Mouse (Mus musculus) hindbrain, embryonic 15.5 days (tissue): ENCODE measurements around the gene Plxna2. TPM values are rescaled to one million over a fixed set of nuclear protein-coding genes. Genes with fewer than 3 reads are reported as not detected.

Source experiments
- ATAC-seq: fragments of 200-750 bp; cut with Nextera tagmentation; 2 replicates; pipeline ENCODE4 v1.8.0; 2017; ENCODE audit warnings: low read depth, moderate number of reproducible peaks, moderate TSS enrichment; ENCODE audit not compliant: low FRiP score
- H3K27ac ChIP-seq: fragments of 300-500 bp; sonication (generic); replicated peaks from 2 replicates; pipeline ENCODE4 v1.5.1; 2015; ENCODE audit warnings: mild to moderate bottlenecking, inconsistent platforms
- H3K27me3 ChIP-seq: fragments of 300-500 bp; sonication (generic); 2 replicates; pipeline ENCODE4 v1.6.1; 2015; ENCODE audit warnings: control low read depth, inconsistent platforms
- H3K36me3 ChIP-seq: fragments of 300-500 bp; sonication (generic); 2 replicates; pipeline ENCODE4 v1.6.1; 2015; ENCODE audit warnings: control low read depth, inconsistent platforms
- H3K4me1 ChIP-seq: fragments of 300-500 bp; sonication (generic); replicated peaks from 2 replicates; pipeline ENCODE4 v1.6.1; 2015; ENCODE audit warnings: control low read depth, inconsistent platforms
- H3K4me2 ChIP-seq: fragments of 300-500 bp; sonication (generic); 2 replicates; pipeline ENCODE4 v1.6.1; 2015; ENCODE audit warnings: moderate library complexity, mild to moderate bottlenecking, inconsistent platforms
- H3K4me3 ChIP-seq: fragments of 300-500 bp; sonication (generic); 2 replicates; pipeline ENCODE4 v1.5.1; 2015; ENCODE audit warnings: mild to moderate bottlenecking, inconsistent platforms
- H3K9ac ChIP-seq: fragments of 300-500 bp; sonication (generic); 2 replicates; pipeline ENCODE4 v1.6.1; 2015; ENCODE audit warnings: inconsistent platforms
- H3K9me3 ChIP-seq: fragments of 300-500 bp; sonication (generic); 2 replicates; pipeline ENCODE4 v1.6.1; 2016; ENCODE audit warnings: control low read depth, inconsistent platforms
- WGBS: fragments of 180-500 bp; shearing (Covaris S2); methylation state at CpG from one replicate; pipeline ENCODE4 v1.1.7; 2015; 5-methylcytosine and 5-hydroxymethylcytosine counted together
- polyA plus RNA-seq: library from polyadenylated mRNA; unstranded; fragments of >200 nt; fragmentation: Nextera tagmentation; extraction: Ambion mirVana; gene quantifications from 2 replicates; pipeline ENCODE4 v1.2.1, GENCODE M21; 2015

Plxna2 gene
- polyA plus RNA-seq = 30.7 and 32.8 TPM in 2 replicates

- no peaks in the 10 kb centered on the region for H3K9me3 ChIP-seq
- peak within 1 kb of the TSS; percentile 94 for H3K27ac ChIP-seq
- peak within 1 kb of the TSS; percentile 91 for H3K9ac ChIP-seq
- 91% methylated on average over 2 of the region's 2 CpGs for WGBS
- H3K4me3 ChIP-seq = peak within 1 kb of the TSS; percentile 99
- no peak for ATAC-seq
- no peaks in the 10 kb centered on the region for H3K36me3 ChIP-seq
- H3K27me3 ChIP-seq = no peaks in the 10 kb centered on the region
- H3K4me1 ChIP-seq = peaks cover 42% of the 10 kb centered on the region
- peak within 1 kb of the TSS; percentile 76 for H3K4me2 ChIP-seq
These were observed at the start of gene Plxna2 for GRCm38 (mm10) chr1:194617918-194618317. Gene Plxna2, plus strand, starts transcription at chr1:194618218.

- no peak for ATAC-seq
- H3K36me3 ChIP-seq = no peaks in the 10 kb centered on the region
- H3K4me2 ChIP-seq = no peak overlapping the region
- H3K4me1 ChIP-seq = no peaks in the 10 kb centered on the region
- no peak overlapping the region for H3K9ac ChIP-seq
- 0 out of 2 replicates have a peak overlapping the region, but pooled peaks have one; percentile 20 for H3K27ac ChIP-seq
- no peaks in the 10 kb centered on the region for H3K27me3 ChIP-seq
- 62% methylated on average over 3 of the region's 3 CpGs for WGBS
- H3K4me3 ChIP-seq = no peak overlapping the region
- H3K9me3 ChIP-seq = no peaks in the 10 kb centered on the region
These were observed 44.1 kb upstream of the Plxna2 start for GRCm38 (mm10) chr1:194573870-194574269.

DNA sequence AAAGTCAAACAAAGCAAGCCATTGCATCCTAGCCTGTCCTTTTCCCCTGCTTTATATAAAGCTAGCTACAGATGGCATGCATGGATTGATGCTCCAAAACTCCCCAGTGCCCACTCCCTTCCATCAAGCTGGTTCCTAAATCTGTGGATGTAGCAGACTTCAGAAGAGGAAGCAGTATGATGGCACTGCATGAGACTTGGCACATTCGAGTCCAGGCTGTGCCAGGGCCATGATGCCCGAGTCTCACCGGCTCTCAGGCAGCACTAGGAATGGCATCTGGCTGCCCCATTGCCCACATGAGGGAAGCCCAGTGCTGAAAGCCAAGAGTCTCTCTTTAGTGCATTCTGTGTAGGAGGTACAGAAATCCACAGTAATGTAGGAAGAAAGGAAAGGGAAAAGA is 39.7 kb upstream of the Plxna2 start:
- H3K27me3 ChIP-seq = no peaks in the 10 kb centered on the region

DNA sequence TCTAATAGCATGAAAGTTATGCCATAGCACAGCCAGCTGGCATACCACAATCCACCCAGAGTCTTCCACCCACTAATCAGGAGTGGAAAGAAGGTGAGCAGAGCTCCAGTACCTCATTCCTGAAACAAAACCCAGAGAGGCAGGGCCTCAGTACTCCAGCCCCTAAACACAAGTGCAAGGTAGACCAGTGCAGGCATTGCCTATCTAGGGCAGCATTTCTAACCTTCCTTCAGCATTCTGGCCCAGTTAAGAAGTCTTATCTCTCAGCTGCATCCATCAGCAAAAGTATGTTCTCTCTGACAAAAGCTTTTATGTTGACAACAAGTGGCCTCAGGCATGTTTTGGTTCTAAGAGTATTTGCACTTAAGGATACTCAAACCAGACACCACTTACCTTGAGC is 37.5 kb upstream of the Plxna2 start:
- Histone ChIP-seq H3K4me2 (no peak overlapping the region), H3K4me1 (no peaks in the 10 kb centered on the region), H3K27me3 (no peaks in the 10 kb centered on the region), H3K4me3 (no peak overlapping the region), H3K27ac (no peak overlapping the region), H3K9ac (no peak overlapping the region), H3K9me3 (no peaks in the 10 kb centered on the region), H3K36me3 (no peaks in the 10 kb centered on the region)
- ATAC-seq = no peak

More for the DNA sequence above, 39.7 kb upstream of the Plxna2 start:
- no peak overlapping the region for H3K4me3 ChIP-seq
- peak; percentile 79; the same call in 1 of the 2 replicates for ATAC-seq
- H3K9me3 ChIP-seq = no peaks in the 10 kb centered on the region
- 49% methylated on average over 3 of the region's 3 CpGs for WGBS
- no peaks in the 10 kb centered on the region for H3K4me1 ChIP-seq
- no peak overlapping the region for H3K4me2 ChIP-seq
- no peaks in the 10 kb centered on the region for H3K36me3 ChIP-seq
- H3K9ac ChIP-seq = no peak overlapping the region
- H3K27ac ChIP-seq = 0 out of 2 replicates have a peak overlapping the region, but pooled peaks have one; percentile 16

DNA sequence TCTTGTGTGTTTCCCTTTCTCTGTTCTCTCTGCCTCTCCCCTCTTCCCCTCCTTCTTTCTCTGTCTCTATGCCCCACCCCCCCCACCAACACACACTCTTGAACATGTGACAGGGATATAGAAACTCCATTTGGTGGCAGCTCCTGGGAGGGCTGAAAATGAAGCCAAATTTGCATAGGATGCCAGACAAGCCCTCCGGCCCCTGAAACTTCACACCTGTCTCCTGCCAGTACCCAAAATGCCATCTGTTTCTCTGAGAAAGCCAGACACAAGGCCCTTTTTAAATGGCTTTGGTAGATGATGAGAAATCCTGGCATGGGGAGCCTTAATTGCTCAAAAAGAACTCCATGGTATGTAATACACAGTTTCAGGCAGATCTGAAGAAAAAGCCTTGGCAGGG is 31.3 kb upstream of the Plxna2 start:
- Histone ChIP-seq H3K4me1 (peaks cover 18% of the 10 kb centered on the region), H3K27ac (no peak overlapping the region), H3K4me3 (no peak overlapping the region), H3K36me3 (no peaks in the 10 kb centered on the region), H3K4me2 (no peak overlapping the region), H3K9me3 (no peaks in the 10 kb centered on the region), H3K9ac (no peak overlapping the region), H3K27me3 (no peaks in the 10 kb centered on the region)
- ATAC-seq = peak; percentile 62; the same call in 1 of the 2 replicates
- WGBS = 65% methylated on average over 1 of the region's 1 CpGs

GRCm38 (mm10) chr1:194587532-194587931 is 30.5 kb upstream of the Plxna2 start:
- Histone ChIP-seq H3K4me2 (no peak overlapping the region), H3K27ac (no peak overlapping the region), H3K4me3 (no peak overlapping the region), H3K36me3 (no peaks in the 10 kb centered on the region), H3K4me1 (peaks cover 18% of the 10 kb centered on the region), H3K27me3 (no peaks in the 10 kb centered on the region), H3K9ac (no peak overlapping the region), H3K9me3 (no peaks in the 10 kb centered on the region)
- ATAC-seq = peak; percentile 68; the same call in 1 of the 2 replicates

DNA sequence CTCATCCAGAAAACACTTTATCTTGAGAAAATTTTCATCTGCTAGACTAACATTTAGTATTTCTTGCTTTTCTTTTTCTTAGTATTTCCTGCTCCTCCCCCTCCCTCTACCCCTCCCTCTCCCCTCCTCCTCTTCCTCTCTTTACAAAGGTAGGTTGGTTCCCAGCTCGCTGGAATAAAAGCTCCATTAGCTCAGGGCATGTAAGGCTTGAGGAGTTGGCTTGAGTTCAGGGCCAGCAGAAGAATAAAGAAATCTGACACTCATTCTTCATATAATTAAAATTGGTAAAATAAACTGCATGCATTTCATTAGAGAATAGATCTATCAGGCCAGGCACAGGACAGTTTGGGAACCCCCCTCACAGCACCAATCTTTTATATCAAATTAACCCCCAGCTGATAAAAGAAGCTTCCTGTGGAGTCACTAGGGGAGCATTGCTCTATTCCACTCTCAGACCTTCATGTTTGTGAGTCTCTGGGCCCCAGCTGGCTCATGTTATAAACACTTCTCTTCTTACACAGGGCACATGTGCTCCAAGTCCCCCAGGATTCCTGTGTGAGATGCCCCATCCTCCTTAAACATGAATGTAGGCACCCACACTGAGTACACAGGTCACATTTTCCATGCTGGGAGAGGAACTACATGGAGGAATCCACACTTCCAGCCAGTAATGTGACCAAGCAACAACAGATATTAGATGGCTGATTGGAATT is 29.9 kb upstream of the Plxna2 start:
- H3K36me3 ChIP-seq = no peaks in the 10 kb centered on the region
- H3K9ac ChIP-seq = no peak overlapping the region
- no peak overlapping the region for H3K4me2 ChIP-seq
- H3K27me3 ChIP-seq = no peaks in the 10 kb centered on the region
- H3K4me3 ChIP-seq = no peak overlapping the region
- H3K9me3 ChIP-seq = no peaks in the 10 kb centered on the region
- H3K27ac ChIP-seq = peak overlapping the region; percentile 55; the same call in 1 of the 2 replicates
- H3K4me1 ChIP-seq = peaks cover 18% of the 10 kb centered on the region
- 19% methylated on average over 1 of the region's 1 CpGs for WGBS
- ATAC-seq = no peak

- H3K4me3 ChIP-seq = no peak overlapping the region
- peak; percentile 67 for ATAC-seq
- H3K9ac ChIP-seq = no peak overlapping the region
- H3K4me2 ChIP-seq = no peak overlapping the region
- 31% methylated on average over 1 of the region's 1 CpGs for WGBS
- H3K27me3 ChIP-seq = no peaks in the 10 kb centered on the region
- no peak overlapping the region; the same call in 1 of the 2 replicates for H3K27ac ChIP-seq
- no peaks in the 10 kb centered on the region for H3K9me3 ChIP-seq
- H3K4me1 ChIP-seq = peaks cover 18% of the 10 kb centered on the region
- no peaks in the 10 kb centered on the region for H3K36me3 ChIP-seq
These were observed 29.1 kb upstream of the Plxna2 start for GRCm38 (mm10) chr1:194588711-194589451.

DNA sequence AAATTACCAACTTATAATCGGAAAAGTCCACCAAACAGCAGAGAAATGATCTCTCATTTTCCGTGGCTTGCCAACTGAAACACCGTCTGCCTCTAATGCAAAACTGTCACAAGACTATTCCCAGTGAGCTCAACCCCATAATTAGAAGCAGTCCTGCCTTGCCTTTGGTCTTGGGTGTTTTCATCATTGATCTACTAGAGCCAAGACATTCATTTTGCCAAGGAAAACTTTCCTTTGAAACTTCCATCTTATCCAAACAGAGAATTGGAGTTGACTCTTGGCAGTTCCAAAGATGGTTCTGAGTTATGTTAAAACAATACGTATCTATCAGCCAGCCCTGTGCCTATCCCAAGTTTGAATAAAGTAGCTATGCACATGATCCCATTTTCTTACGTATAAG is 24.9 kb upstream of the Plxna2 start:
- no peaks in the 10 kb centered on the region for H3K36me3 ChIP-seq
- H3K27me3 ChIP-seq = no peaks in the 10 kb centered on the region
- no peak overlapping the region for H3K9ac ChIP-seq
- H3K27ac ChIP-seq = no peak overlapping the region
- H3K4me1 ChIP-seq = peaks cover 15% of the 10 kb centered on the region
- no peak for ATAC-seq
- 75% methylated on average over 5 of the region's 5 CpGs for WGBS
- H3K4me3 ChIP-seq = no peak overlapping the region
- H3K9me3 ChIP-seq = no peaks in the 10 kb centered on the region
- no peak overlapping the region for H3K4me2 ChIP-seq

DNA sequence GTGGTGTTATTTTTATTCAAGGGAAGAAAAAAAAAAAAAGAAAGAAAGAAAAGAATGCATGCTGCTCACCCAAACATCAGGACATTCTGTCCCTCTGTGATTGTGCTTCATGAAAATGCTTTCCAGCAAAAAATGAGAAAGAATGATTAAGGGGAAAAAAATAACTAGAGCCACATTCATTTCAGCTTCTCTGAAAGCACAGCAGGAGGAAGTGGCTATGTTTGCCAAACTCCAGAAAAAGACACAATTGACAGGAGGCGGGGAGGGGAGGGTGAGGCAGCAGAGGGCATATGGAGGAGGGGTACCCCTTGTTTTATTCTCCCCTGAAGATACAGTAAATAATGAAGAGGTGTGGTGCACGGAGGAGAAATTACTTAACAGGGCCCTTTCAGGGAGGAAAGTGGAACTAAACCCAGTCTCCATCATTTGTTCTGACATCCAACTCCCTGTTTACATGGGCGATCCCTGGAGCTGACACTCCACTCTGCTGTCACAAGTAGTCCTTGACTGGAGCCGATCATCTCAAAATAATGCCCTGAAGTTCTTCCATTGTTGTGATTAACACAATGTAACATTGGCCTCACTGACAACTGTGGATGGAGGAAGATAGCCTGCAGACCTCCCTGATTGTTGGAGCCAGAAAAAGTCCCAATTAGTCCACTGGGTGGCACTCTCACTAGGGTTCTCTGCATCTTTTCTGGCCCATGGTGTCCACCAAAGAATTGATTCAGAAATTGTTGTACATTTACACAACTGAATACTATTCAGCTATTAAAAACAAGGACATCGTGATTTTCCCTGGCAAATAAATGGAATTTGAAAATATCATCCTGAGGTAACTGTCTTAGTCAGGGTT is 10.4 kb upstream of the Plxna2 start:
- H3K36me3 ChIP-seq = no peaks in the 10 kb centered on the region
- H3K4me2 ChIP-seq = no peak overlapping the region
- H3K4me1 ChIP-seq = no peaks in the 10 kb centered on the region
- no peak overlapping the region for H3K4me3 ChIP-seq
- WGBS = 59% methylated on average over 5 of the region's 5 CpGs
- no peak for ATAC-seq
- no peak overlapping the region for H3K9ac ChIP-seq
- H3K9me3 ChIP-seq = no peaks in the 10 kb centered on the region
- H3K27me3 ChIP-seq = no peaks in the 10 kb centered on the region
- no peak overlapping the region for H3K27ac ChIP-seq

DNA sequence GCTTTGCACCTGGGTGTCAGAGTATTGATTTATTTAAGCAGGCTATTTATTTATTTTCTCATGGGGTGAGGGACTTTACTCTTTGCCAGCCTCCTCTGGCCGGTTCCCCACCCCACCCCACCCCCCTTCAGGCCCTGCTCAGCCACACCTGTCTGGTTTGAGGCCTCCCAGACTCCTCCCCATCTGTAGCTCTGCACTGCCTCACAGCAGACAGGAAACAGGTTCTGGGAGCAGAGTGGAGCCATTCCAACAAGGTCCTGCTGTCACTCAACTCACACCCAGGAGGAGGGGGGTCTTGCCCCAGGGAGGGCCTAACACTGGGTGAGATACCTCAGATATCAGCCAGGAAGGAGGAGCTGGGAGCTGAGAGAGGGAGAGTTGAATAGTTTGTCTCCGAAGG is 7.5 kb upstream of the Plxna2 start:
- Histone ChIP-seq H3K4me1 (peaks cover 10% of the 10 kb centered on the region; the same call in 1 of the 2 replicates), H3K9ac (no peak overlapping the region), H3K4me3 (no peak overlapping the region), H3K36me3 (no peaks in the 10 kb centered on the region), H3K27ac (no peak overlapping the region), H3K27me3 (no peaks in the 10 kb centered on the region), H3K4me2 (no peak overlapping the region), H3K9me3 (no peaks in the 10 kb centered on the region)
- no peak for ATAC-seq
- 24% methylated on average over 2 of the region's 2 CpGs for WGBS

- H3K27me3 ChIP-seq = no peaks in the 10 kb centered on the region
- peaks cover 10% of the 10 kb centered on the region; the same call in 1 of the 2 replicates for H3K4me1 ChIP-seq
- no peak overlapping the region for H3K27ac ChIP-seq
- WGBS = 75% methylated on average over 1 of the region's 1 CpGs
- H3K4me3 ChIP-seq = no peak overlapping the region
- no peaks in the 10 kb centered on the region for H3K36me3 ChIP-seq
- no peak for ATAC-seq
- H3K9me3 ChIP-seq = no peaks in the 10 kb centered on the region
- no peak overlapping the region for H3K4me2 ChIP-seq
- H3K9ac ChIP-seq = no peak overlapping the region
These were observed 5.4 kb upstream of the Plxna2 start for GRCm38 (mm10) chr1:194612628-194613027.
